Mouse (Mus musculus) MEL (cell line): ENCODE results near the gene Gfpt1. TPM values are rescaled to one million over a fixed set of nuclear protein-coding genes. Genes with fewer than 3 reads are reported as not detected.

Experiments used
- DNase-seq: peaks from one replicate; pipeline ENCODE4 v3.0.0; 2011; ENCODE audit warnings: low read depth, low spot score
- H3K27ac ChIP-seq: 2 replicates; pipeline ENCODE4 v1.5.1; 2012; ENCODE audit warnings: low read depth, mild to moderate bottlenecking, control low read depth, low read length, moderate library complexity; ENCODE audit not compliant: control insufficient read depth
- H3K27me3 ChIP-seq, 2 experiments: fragments of 150-350 bp in 1 of 2; sonication (generic) in 1 of 2; 2 replicates each; pipeline ENCODE4 v1.6.1; 2012; ENCODE audit warnings: low read length in 2 of 2, mild to moderate bottlenecking in 2 of 2, improper control_type of control experiment in 1 of 2, moderate library complexity in 1 of 2; ENCODE audit not compliant: insufficient read depth in 2 of 2, control insufficient read depth in 1 of 2
- H3K36me3 ChIP-seq, 2 experiments: 2 replicates each; pipeline ENCODE4 v1.6.1; 2012 to 2014; ENCODE audit warnings: low read length in 2 of 2, improper control_type of control experiment in 1 of 2, inconsistent platforms in 1 of 2, mild to moderate bottlenecking in 1 of 2; ENCODE audit not compliant: insufficient read depth in 2 of 2, control insufficient read depth in 1 of 2
- H3K4me1 ChIP-seq, 2 experiments: fragments of 150-350 bp in 1 of 2; sonication (generic) in 1 of 2; 2 replicates each; pipeline ENCODE4 v1.6.1; 2012; ENCODE audit warnings: low read length in 2 of 2, improper control_type of control experiment in 1 of 2, mild to moderate bottlenecking in 1 of 2; ENCODE audit not compliant: insufficient read depth in 2 of 2, control insufficient read depth in 1 of 2
- H3K4me3 ChIP-seq, 2 experiments: fragments of 150-350 bp in 1 of 2; sonication (generic) in 1 of 2; 2 replicates each; pipeline ENCODE4 v1.5.1; 2012; ENCODE audit warnings: low read depth in 2 of 2, low read length in 2 of 2, mild to moderate bottlenecking in 2 of 2, moderate library complexity in 2 of 2, control low read depth in 1 of 2, improper control_type of control experiment in 1 of 2; ENCODE audit not compliant: control insufficient read depth in 1 of 2, insufficient read depth in 1 of 2
- H3K79me2 ChIP-seq: 2 replicates; pipeline ENCODE4 v1.6.1; 2012; ENCODE audit warnings: mild to moderate bottlenecking, low read length, moderate library complexity; ENCODE audit not compliant: control insufficient read depth, poor library complexity, insufficient read depth
- H3K9ac ChIP-seq: 2 replicates; pipeline ENCODE4 v1.6.1; 2012; ENCODE audit warnings: low read depth, mild to moderate bottlenecking, control low read depth, low read length, moderate library complexity; ENCODE audit not compliant: control insufficient read depth, poor library complexity, severe bottlenecking
- H3K9me3 ChIP-seq: fragments of 150-350 bp; sonication (generic); replicated peaks from 2 replicates; pipeline ENCODE4 v1.6.1; 2012; ENCODE audit warnings: mild to moderate bottlenecking, low read length, improper control_type of control experiment, moderate library complexity; ENCODE audit not compliant: insufficient read depth
- CHD1 ChIP-seq: IDR thresholded peaks from 2 replicates; pipeline ENCODE4 v1.6.1; 2012; ENCODE audit warnings: low read depth, mild to moderate bottlenecking, inconsistent platforms, low read length, improper control_type of control experiment
- CTCF ChIP-seq, 3 experiments: IDR thresholded peaks in 2 of 3; conservative IDR thresholded peaks in 1 of 3; 2 replicates each; pipeline ENCODE4 v1.5.1; 2011 to 2012; ENCODE audit warnings: low read length in 3 of 3, low read depth in 2 of 3, mild to moderate bottlenecking in 2 of 3, improper control_type of control experiment in 1 of 3, inconsistent platforms in 1 of 3, mixed read lengths in 1 of 3, moderate library complexity in 1 of 3; ENCODE audit not compliant: control insufficient read depth in 1 of 3, insufficient read depth in 1 of 3, poor library complexity in 1 of 3, severe bottlenecking in 1 of 3
- E2F4 ChIP-seq: IDR thresholded peaks from 2 replicates; pipeline ENCODE4 v1.6.1; 2011; ENCODE audit warnings: low read depth, low read length, improper control_type of control experiment, borderline replicate concordance
- ELF1 ChIP-seq: IDR thresholded peaks from 2 replicates; pipeline ENCODE4 v1.6.1; 2014; ENCODE audit warnings: low read depth, mild to moderate bottlenecking, inconsistent platforms, low read length, improper control_type of control experiment, moderate library complexity
- ETS1 ChIP-seq: IDR thresholded peaks from 2 replicates; pipeline ENCODE4 v1.6.1; 2012; ENCODE audit warnings: low read depth, mild to moderate bottlenecking, inconsistent platforms, low read length, improper control_type of control experiment, moderate library complexity
- GABPA ChIP-seq: IDR thresholded peaks from 2 replicates; pipeline ENCODE4 v1.6.1; 2012; ENCODE audit warnings: low read depth, mild to moderate bottlenecking, inconsistent platforms, low read length, improper control_type of control experiment, moderate library complexity
- JUND ChIP-seq: IDR thresholded peaks from 2 replicates; pipeline ENCODE4 v1.6.1; 2011; ENCODE audit warnings: low read depth, mild to moderate bottlenecking, improper control_type of control experiment, low read length
- KAT2A ChIP-seq: conservative IDR thresholded peaks from 2 replicates; pipeline ENCODE4 v1.6.1; 2012; ENCODE audit warnings: low read depth, low read length, improper control_type of control experiment, inconsistent platforms
- MAFK ChIP-seq: IDR thresholded peaks from 2 replicates; pipeline ENCODE4 v1.6.1; 2011; ENCODE audit warnings: low read depth, mild to moderate bottlenecking, low read length, improper control_type of control experiment, borderline replicate concordance
- MEF2A ChIP-seq: IDR thresholded peaks from 2 replicates; pipeline ENCODE4 v1.6.1; 2014; ENCODE audit warnings: low read depth, mild to moderate bottlenecking, inconsistent platforms, low read length, improper control_type of control experiment; ENCODE audit not compliant: poor library complexity, insufficient replicate concordance, severe bottlenecking; ENCODE audit errors: extremely low read depth
- MXI1 ChIP-seq: IDR thresholded peaks from 2 replicates; pipeline ENCODE4 v1.6.1; 2011; ENCODE audit warnings: mild to moderate bottlenecking, low read depth, low read length, improper control_type of control experiment
- MYB ChIP-seq: IDR thresholded peaks from 2 replicates; pipeline ENCODE4 v1.6.1; 2011; ENCODE audit warnings: mild to moderate bottlenecking, low read depth, low read length, improper control_type of control experiment
- MYC ChIP-seq: IDR thresholded peaks from 2 replicates; pipeline ENCODE4 v1.6.1; 2011; ENCODE audit warnings: low read depth, mild to moderate bottlenecking, low read length, improper control_type of control experiment, moderate library complexity
- NELFE ChIP-seq: IDR thresholded peaks from 2 replicates; pipeline ENCODE4 v1.6.1; 2011; ENCODE audit warnings: low read depth, low read length, improper control_type of control experiment
- NRF1 ChIP-seq: IDR thresholded peaks from 2 replicates; pipeline ENCODE4 v1.6.1; 2014; ENCODE audit warnings: low read depth, mild to moderate bottlenecking, inconsistent platforms, low read length, improper control_type of control experiment, moderate library complexity; ENCODE audit not compliant: poor library complexity, insufficient read depth, severe bottlenecking
- POLR2A ChIP-seq, 2 experiments: IDR thresholded peaks; 2 replicates each; pipeline ENCODE4 v1.6.1; 2011 to 2012; ENCODE audit warnings: low read length in 2 of 2, mild to moderate bottlenecking in 2 of 2, control low read depth in 1 of 2, improper control_type of control experiment in 1 of 2, low read depth in 1 of 2, moderate library complexity in 1 of 2; ENCODE audit not compliant: control insufficient read depth in 1 of 2, insufficient read depth in 1 of 2, poor library complexity in 1 of 2
- POLR2AphosphoS2 ChIP-seq: IDR thresholded peaks from 2 replicates; pipeline ENCODE4 v1.6.1; 2011; ENCODE audit warnings: low read length, improper control_type of control experiment
- POLR2AphosphoS5 ChIP-seq: IDR thresholded peaks from 2 replicates; pipeline ENCODE4 v1.6.1; 2012; ENCODE audit warnings: low read depth, borderline replicate concordance, mild to moderate bottlenecking, inconsistent platforms, low read length, moderate library complexity, mixed read lengths
- RAD21 ChIP-seq: IDR thresholded peaks from 2 replicates; pipeline ENCODE4 v1.6.1; 2011; ENCODE audit warnings: mild to moderate bottlenecking, low read depth, low read length, improper control_type of control experiment
- RCOR1 ChIP-seq: IDR thresholded peaks from 2 replicates; pipeline ENCODE4 v1.6.1; 2012; ENCODE audit warnings: low read depth, mild to moderate bottlenecking, inconsistent platforms, low read length, improper control_type of control experiment
- SIN3A ChIP-seq: IDR thresholded peaks from 2 replicates; pipeline ENCODE4 v1.6.1; 2012; ENCODE audit warnings: low read length, improper control_type of control experiment, inconsistent platforms
- TBP ChIP-seq: IDR thresholded peaks from 2 replicates; pipeline ENCODE4 v1.8.0; 2011; ENCODE audit warnings: low read depth, low read length, improper control_type of control experiment
- UBTF ChIP-seq: IDR thresholded peaks from 2 replicates; pipeline ENCODE4 v1.6.1; 2012; ENCODE audit warnings: low read depth, mild to moderate bottlenecking, inconsistent platforms, low read length, improper control_type of control experiment, moderate library complexity, borderline replicate concordance; ENCODE audit not compliant: insufficient read depth
- USF1 ChIP-seq: IDR thresholded peaks from 2 replicates; pipeline ENCODE4 v1.6.1; 2014; ENCODE audit warnings: low read depth, mild to moderate bottlenecking, inconsistent platforms, low read length, improper control_type of control experiment, moderate library complexity
- USF2 ChIP-seq, 2 experiments: IDR thresholded peaks; 2 replicates each; pipeline ENCODE4 v1.6.1; 2011 to 2012; ENCODE audit warnings: improper control_type of control experiment in 2 of 2, low read length in 2 of 2, borderline replicate concordance in 1 of 2, inconsistent platforms in 1 of 2, low read depth in 1 of 2, mild to moderate bottlenecking in 1 of 2; ENCODE audit not compliant: insufficient read depth in 1 of 2
- ZC3H11A ChIP-seq: IDR thresholded peaks from 2 replicates; pipeline ENCODE4 v1.6.1; 2012; ENCODE audit warnings: low read depth, mild to moderate bottlenecking, inconsistent platforms, low read length, improper control_type of control experiment
- ZNF384 ChIP-seq: IDR thresholded peaks from 2 replicates; pipeline ENCODE4 v1.6.1; 2012; ENCODE audit warnings: low read depth, mild to moderate bottlenecking, inconsistent platforms, low read length, improper control_type of control experiment
- polyA plus RNA-seq, 2 experiments: library from polyadenylated mRNA; stranded (reverse) in 1 of 2; unstranded in 1 of 2; fragments of >175 nt in 1 of 2; fragments of >200 nt in 1 of 2; gene quantifications; 2 replicates each; pipeline versions ENCODE4 v1.2.1 to v1.2.4; 2012; ENCODE audit warnings: low replicate concordance in 2 of 2, low read depth in 1 of 2; ENCODE audit not compliant: insufficient read length in 2 of 2, insufficient read depth in 1 of 2, missing spikeins in 1 of 2
- total RNA-seq: library from RNA; depleted of rRNA; stranded (reverse); fragments of 300-350 nt; gene quantifications from 2 replicates; pipeline ENCODE4 v1.2.3, GENCODE M21; 2012

The Gfpt1 gene
- total and polyA plus RNA-seq, 3 experiments: 29.6 to 69.3 (median 33.5) TPM

DNA sequence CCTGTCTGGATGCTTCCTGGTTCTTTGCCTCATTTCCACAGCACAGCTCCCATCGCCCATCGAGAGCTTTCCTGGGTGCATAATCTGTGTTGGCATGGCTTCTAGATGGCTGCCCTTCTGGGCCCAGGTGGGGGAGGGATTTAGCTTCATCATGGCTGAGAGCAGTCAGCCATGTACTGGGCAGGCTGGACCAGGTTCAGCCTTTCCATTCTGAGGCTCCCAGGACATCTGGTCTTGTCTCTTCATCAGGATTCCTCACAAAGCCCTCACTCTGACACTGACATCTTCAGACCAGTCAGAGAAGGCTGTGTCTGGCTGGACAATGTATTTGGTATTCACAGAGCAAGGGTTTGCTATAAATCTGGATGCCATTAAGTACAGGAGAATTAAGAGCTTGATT is 73.3 kb downstream of the Gfpt1 start:
- TF ChIP-seq MAFK (no peak), SIN3A (no peak), ZC3H11A (no peak), USF1 (no peak), TBP (no peak), RCOR1 (no peak), E2F4 (no peak), NELFE (no peak), GABPA (no peak), MXI1 (no peak), POLR2A (IDR thresholded peaks at IDR 0.05; ENCODE audit: control insufficient read depth in 1 of 2, insufficient read depth in 1 of 2, low read depth in 1 of 2, low read length in 2 of 2, poor library complexity in 1 of 2) (no peak), KAT2A (no peak), CTCF (IDR thresholded peaks at IDR 0.05 in 2 of 3, conservative IDR thresholded peaks at IDR 0.05 in 1 of 3; ENCODE audit: control insufficient read depth in 1 of 3, insufficient read depth in 1 of 3, low read depth in 2 of 3, low read length in 3 of 3, poor library complexity in 1 of 3, severe bottlenecking in 1 of 3) (no peak), NRF1 (no peak)
- no peak overlapping the region for H3K9ac ChIP-seq
- no peaks in the 10 kb centered on the region for H3K79me2 ChIP-seq
- peaks cover 22 to 27% of the 10 kb centered on the region in 2 experiments for H3K27me3 ChIP-seq
- no peaks in the 10 kb centered on the region for H3K4me1 ChIP-seq
- no peak overlapping the region for H3K27ac ChIP-seq
- no peak overlapping the region for H3K4me3 ChIP-seq
- H3K9me3 ChIP-seq: no peaks in the 10 kb centered on the region
- no peak for DNase-seq
- H3K36me3 ChIP-seq: no peaks in the 10 kb centered on the region

DNA sequence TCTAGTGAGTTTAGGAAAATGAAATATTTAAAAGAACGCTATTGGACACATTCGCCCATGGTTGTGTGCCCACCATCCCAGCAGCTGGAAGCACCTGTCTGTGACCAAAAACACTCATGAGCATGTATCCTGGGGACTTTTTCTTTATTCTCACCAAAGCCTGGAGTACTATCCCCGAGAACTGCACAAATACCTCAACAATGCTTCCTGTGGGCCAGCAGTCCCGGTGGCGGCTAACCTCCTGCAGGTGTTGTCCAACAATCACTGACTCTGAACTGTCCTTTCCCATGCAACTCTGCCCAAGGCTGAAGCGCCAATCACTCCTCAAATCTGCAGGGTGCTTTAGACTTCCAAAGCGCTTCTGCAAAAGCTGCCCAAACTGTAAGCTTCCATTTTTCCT is 74.0 kb downstream of the Gfpt1 start:
- Histone ChIP-seq H3K4me1 (no peaks in the 10 kb centered on the region), H3K79me2 (no peaks in the 10 kb centered on the region), H3K27ac (no peak overlapping the region), H3K9ac (no peak overlapping the region), H3K27me3 (peaks cover 21 to 27% of the 10 kb centered on the region in 2 experiments), H3K36me3 (no peaks in the 10 kb centered on the region), H3K9me3 (no peaks in the 10 kb centered on the region), H3K4me3 (no peak overlapping the region)
- no peak for DNase-seq
- TF ChIP-seq ELF1 (no peak), GABPA (no peak), POLR2AphosphoS5 (no peak), ETS1 (no peak), MYC (no peak), MAFK (no peak), JUND (no peak), USF1 (no peak), USF2 (IDR thresholded peaks at IDR 0.05; ENCODE audit: borderline replicate concordance in 1 of 2, insufficient read depth in 1 of 2, low read depth in 1 of 2, low read length in 2 of 2) (no peak), ZC3H11A (no peak), SIN3A (no peak), CHD1 (no peak), UBTF (no peak), ZNF384 (no peak), POLR2AphosphoS2 (no peak), MEF2A (no peak), RAD21 (no peak), MYB (no peak)
